Mouse (Mus musculus): ENCODE measurements around the gene Slc12a6.
A peak's percentile ranks its signal among the peaks of the same experiment; 100 is the strongest.

GRCm38 (mm10) chr2:112309161-112309600 is 43.6 kb downstream of the Slc12a6 start:
- TF ChIP-seq EP300 (IDR thresholded peaks at IDR 0.05; ENCODE audit: low read depth) (peak; percentile 49; the same call in 1 of the 2 replicates), CTCF (IDR thresholded peaks at IDR 0.05; ENCODE audit: low read depth) (no peak)
